Mouse (Mus musculus): ENCODE results near the gene Gpr89.

DNA sequence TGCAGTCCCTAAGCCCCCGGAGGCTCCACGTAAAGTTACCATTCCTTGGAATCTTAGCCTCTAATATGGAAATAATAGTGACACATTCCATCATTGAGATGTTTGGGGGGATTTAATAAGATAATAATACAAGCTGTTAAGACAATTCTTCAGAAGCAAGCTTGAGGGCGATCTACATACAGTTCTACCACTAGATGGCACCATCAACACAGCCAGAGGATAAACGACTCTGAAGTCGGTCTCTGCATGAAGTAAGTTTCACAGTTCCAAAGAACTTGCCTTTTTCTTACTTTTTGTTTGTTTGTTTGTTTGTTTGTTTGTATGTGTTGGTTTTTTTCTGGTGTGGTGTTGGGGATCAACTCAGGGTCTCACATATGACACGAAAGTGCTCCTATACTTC is 31.1 kb upstream of the Gpr89 start:
- peak; percentile 98 for TF ChIP-seq CTCF (IDR thresholded peaks at IDR 0.05; ENCODE audit: low read depth)
- TF ChIP-seq EP300 (IDR thresholded peaks at IDR 0.05; ENCODE audit: low read depth): no peak
